Mouse (Mus musculus): Measurements from ENCODE around the gene Actn1. TPM values are rescaled to one million over a fixed set of nuclear protein-coding genes. Genes with fewer than 3 reads are reported as not detected.
"Not testable (repeated sequence)": the region's sequence is repeated elsewhere in the genome, so short reads cannot be mapped to it uniquely, and the experiment has no call there.

Gene Actn1
- polyA plus RNA-seq, 1 experiment from 2014 or later: 8.3 TPM

DNA sequence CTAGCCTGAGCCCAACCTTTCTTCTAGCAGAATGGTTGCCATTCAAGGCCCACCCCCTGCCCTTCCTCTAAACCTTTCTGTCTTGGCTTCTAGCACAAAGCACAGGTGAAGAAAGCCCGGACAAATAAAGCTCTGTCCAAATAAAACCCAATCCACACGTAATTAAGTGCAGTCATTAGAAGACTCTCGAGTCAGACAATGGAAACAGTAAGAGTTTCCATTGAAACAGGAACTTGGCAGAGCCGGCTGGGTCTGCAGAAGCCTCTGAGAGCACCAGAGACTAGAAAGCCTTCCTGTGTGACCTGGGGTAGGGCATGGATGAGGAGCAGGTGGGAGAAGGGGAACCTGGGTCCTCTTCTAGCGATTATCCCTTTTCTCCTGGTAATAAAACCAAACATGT is 25.7 kb upstream of the Actn1 start:
- H3K9me3 ChIP-seq (ENCODE audit: control insufficient read depth, low read length): no peaks in the 10 kb centered on the region
- H3K4me1 ChIP-seq (ENCODE audit: control insufficient read depth, insufficient read depth, low read depth, low read length): no peaks in the 10 kb centered on the region
- H3K4me2 ChIP-seq (ENCODE audit: low read length): no peak overlapping the region
- H3K27ac ChIP-seq (ENCODE audit: low read depth, low read length): no peak overlapping the region
- no peaks in the 10 kb centered on the region for H3K36me3 ChIP-seq (ENCODE audit: control insufficient read depth, insufficient read depth, low read length)
- no peak overlapping the region for H3K9ac ChIP-seq (ENCODE audit: low read depth, low read length)
- H3K27me3 ChIP-seq (replicated peaks; ENCODE audit: control insufficient read depth, insufficient read depth, low read length): no peaks in the 10 kb centered on the region; the same call in 1 of the 2 replicates
- 65% methylated on average over 5 of the region's 5 CpGs for WGBS
- no peak for ATAC-seq
- no peak overlapping the region for H3K4me3 ChIP-seq (ENCODE audit: low read length)

- not testable (repeated sequence) for H3K27me3 ChIP-seq (replicated peaks; ENCODE audit: control insufficient read depth, insufficient read depth, low read length); H3K36me3 ChIP-seq (ENCODE audit: control insufficient read depth, insufficient read depth, low read length); H3K9me3 ChIP-seq (ENCODE audit: control insufficient read depth, low read length); ATAC-seq; H3K4me1 ChIP-seq (ENCODE audit: control insufficient read depth, insufficient read depth, low read depth, low read length); H3K9ac ChIP-seq (ENCODE audit: low read depth, low read length); H3K4me2 ChIP-seq (ENCODE audit: low read length); H3K27ac ChIP-seq (ENCODE audit: low read depth, low read length); H3K4me3 ChIP-seq (ENCODE audit: low read length)
- 84% methylated on average over 2 of the region's 2 CpGs for WGBS
Measured at GRCm38 (mm10) chr12:80284251-80284650, 24.1 kb upstream of the Actn1 start.

- no peaks in the 10 kb centered on the region for H3K36me3 ChIP-seq (ENCODE audit: control insufficient read depth, insufficient read depth, low read length)
- 88% methylated on average over 10 of the region's 10 CpGs for WGBS
- no peak overlapping the region for H3K4me2 ChIP-seq (ENCODE audit: low read length)
- no peak overlapping the region for H3K27ac ChIP-seq (ENCODE audit: low read depth, low read length)
- no peak overlapping the region for H3K4me3 ChIP-seq (ENCODE audit: low read length)
- ATAC-seq: no peak
- H3K9ac ChIP-seq (ENCODE audit: low read depth, low read length): no peak overlapping the region
- H3K4me1 ChIP-seq (ENCODE audit: control insufficient read depth, insufficient read depth, low read depth, low read length): no peaks in the 10 kb centered on the region
- H3K9me3 ChIP-seq (ENCODE audit: control insufficient read depth, low read length): no peaks in the 10 kb centered on the region
- H3K27me3 ChIP-seq (replicated peaks; ENCODE audit: control insufficient read depth, insufficient read depth, low read length): no peaks in the 10 kb centered on the region; the same call in 1 of the 2 replicates
Measured at GRCm38 (mm10) chr12:80278866-80279265, 18.7 kb upstream of the Actn1 start.

- H3K4me3 ChIP-seq (ENCODE audit: low read length): no peak overlapping the region
- no peak overlapping the region for H3K4me2 ChIP-seq (ENCODE audit: low read length)
- no peak overlapping the region for H3K27ac ChIP-seq (ENCODE audit: low read depth, low read length)
- ATAC-seq: no peak
- H3K36me3 ChIP-seq (ENCODE audit: control insufficient read depth, insufficient read depth, low read length): no peaks in the 10 kb centered on the region
- no peaks in the 10 kb centered on the region for H3K4me1 ChIP-seq (ENCODE audit: control insufficient read depth, insufficient read depth, low read depth, low read length)
- H3K9me3 ChIP-seq (ENCODE audit: control insufficient read depth, low read length): no peaks in the 10 kb centered on the region
- no peaks in the 10 kb centered on the region for H3K27me3 ChIP-seq (replicated peaks; ENCODE audit: control insufficient read depth, insufficient read depth, low read length)
- WGBS: 100% methylated on average over 7 of the region's 8 CpGs
- H3K9ac ChIP-seq (ENCODE audit: low read depth, low read length): no peak overlapping the region
Measured at GRCm38 (mm10) chr12:80277428-80277827, 17.3 kb upstream of the Actn1 start.

DNA sequence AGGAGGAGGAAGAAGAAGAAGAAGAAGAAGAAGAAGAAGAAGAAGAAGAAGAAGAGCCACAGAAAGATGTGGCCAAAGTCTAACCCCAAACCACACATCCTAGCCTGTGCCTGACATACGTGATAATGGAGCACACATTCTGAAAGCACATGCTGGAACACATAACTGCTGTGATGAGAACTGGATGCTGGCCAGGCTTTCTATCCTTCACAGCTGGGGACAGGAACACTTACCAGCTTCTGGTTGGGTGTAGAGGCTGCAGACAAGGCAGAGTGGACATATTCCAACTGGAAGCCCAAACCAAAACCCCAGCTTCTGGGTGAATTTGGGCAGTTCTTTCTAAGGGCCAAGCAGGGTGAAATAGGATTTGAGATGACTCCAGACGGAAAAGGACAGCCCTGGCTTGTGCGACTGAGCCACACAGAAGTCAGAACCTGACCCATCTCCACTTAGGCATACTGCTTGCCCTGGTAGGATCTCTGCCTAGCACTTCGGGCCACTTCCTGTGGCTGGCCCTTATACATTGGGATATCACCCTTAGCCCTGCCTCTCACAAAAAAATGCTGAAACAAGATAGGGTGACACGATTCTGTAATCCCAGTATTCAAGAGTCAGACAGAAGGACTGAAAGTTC is 15.1 kb upstream of the Actn1 start:
- Histone ChIP-seq H3K27ac (ENCODE audit: low read depth, low read length) (no peak overlapping the region), H3K4me2 (ENCODE audit: low read length) (no peak overlapping the region), H3K4me3 (ENCODE audit: low read length) (no peak overlapping the region), H3K9ac (ENCODE audit: low read depth, low read length) (no peak overlapping the region), H3K9me3 (ENCODE audit: control insufficient read depth, low read length) (no peaks in the 10 kb centered on the region), H3K36me3 (ENCODE audit: control insufficient read depth, insufficient read depth, low read length) (no peaks in the 10 kb centered on the region), H3K27me3 (replicated peaks; ENCODE audit: control insufficient read depth, insufficient read depth, low read length) (no peaks in the 10 kb centered on the region), H3K4me1 (ENCODE audit: control insufficient read depth, insufficient read depth, low read depth, low read length) (no peaks in the 10 kb centered on the region)
- 83% methylated on average over 5 of the region's 5 CpGs for WGBS
- no peak for ATAC-seq

- H3K27me3 ChIP-seq (replicated peaks; ENCODE audit: control insufficient read depth, insufficient read depth, low read length): no peaks in the 10 kb centered on the region
- H3K4me3 ChIP-seq (ENCODE audit: low read length): peak overlapping the region; percentile 25
- H3K36me3 ChIP-seq (ENCODE audit: control insufficient read depth, insufficient read depth, low read length): no peaks in the 10 kb centered on the region
- no peak overlapping the region; the same call in 1 of the 2 replicates for H3K9ac ChIP-seq (ENCODE audit: low read depth, low read length)
- H3K27ac ChIP-seq (ENCODE audit: low read depth, low read length): peak overlapping the region; percentile 11; the same call in 1 of the 2 replicates
- no peaks in the 10 kb centered on the region for H3K9me3 ChIP-seq (ENCODE audit: control insufficient read depth, low read length)
- peak overlapping the region; percentile 50 for H3K4me2 ChIP-seq (ENCODE audit: low read length)
- H3K4me1 ChIP-seq (ENCODE audit: control insufficient read depth, insufficient read depth, low read depth, low read length): no peaks in the 10 kb centered on the region
- 19% methylated on average over 10 of the region's 10 CpGs for WGBS
- ATAC-seq: peak; percentile 90
Measured at GRCm38 (mm10) chr12:80273020-80273686, 13.0 kb upstream of the Actn1 start.

DNA sequence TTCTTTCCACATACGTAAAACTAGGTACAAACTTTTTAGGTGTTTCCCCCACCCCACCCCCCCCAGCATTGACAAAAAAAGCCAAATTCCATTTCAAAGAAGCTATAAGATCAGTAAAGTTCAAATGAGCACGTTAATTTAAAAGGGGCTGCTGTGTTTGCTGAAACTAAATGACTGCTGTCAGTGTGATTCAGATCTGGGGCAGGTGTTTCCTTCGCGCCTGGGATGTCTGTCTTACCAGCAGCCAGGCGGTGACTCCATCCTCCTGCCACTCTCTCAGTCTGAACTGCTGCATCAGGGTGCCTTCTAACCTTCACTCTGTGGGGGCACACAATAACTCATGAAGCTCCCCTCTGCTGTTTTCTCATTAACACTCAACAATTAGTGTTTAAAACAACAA is 11.6 kb upstream of the Actn1 start:
- no peak for ATAC-seq
- Histone ChIP-seq H3K36me3 (ENCODE audit: control insufficient read depth, insufficient read depth, low read length) (no peaks in the 10 kb centered on the region), H3K4me3 (ENCODE audit: low read length) (no peak overlapping the region), H3K27me3 (replicated peaks; ENCODE audit: control insufficient read depth, insufficient read depth, low read length) (no peaks in the 10 kb centered on the region), H3K4me1 (ENCODE audit: control insufficient read depth, insufficient read depth, low read depth, low read length) (no peaks in the 10 kb centered on the region), H3K9ac (ENCODE audit: low read depth, low read length) (no peak overlapping the region), H3K4me2 (ENCODE audit: low read length) (no peak overlapping the region), H3K27ac (ENCODE audit: low read depth, low read length) (no peak overlapping the region), H3K9me3 (ENCODE audit: control insufficient read depth, low read length) (no peaks in the 10 kb centered on the region)
- 33% methylated on average over 5 of the region's 5 CpGs for WGBS

- no peak overlapping the region for H3K4me2 ChIP-seq (ENCODE audit: low read length)
- no peak for ATAC-seq
- H3K4me3 ChIP-seq (ENCODE audit: low read length): no peak overlapping the region
- H3K9me3 ChIP-seq (ENCODE audit: control insufficient read depth, low read length): no peaks in the 10 kb centered on the region
- H3K36me3 ChIP-seq (ENCODE audit: control insufficient read depth, insufficient read depth, low read length): no peaks in the 10 kb centered on the region
- no peaks in the 10 kb centered on the region for H3K4me1 ChIP-seq (ENCODE audit: control insufficient read depth, insufficient read depth, low read depth, low read length)
- H3K9ac ChIP-seq (ENCODE audit: low read depth, low read length): no peak overlapping the region
- no peaks in the 10 kb centered on the region for H3K27me3 ChIP-seq (replicated peaks; ENCODE audit: control insufficient read depth, insufficient read depth, low read length)
- 20% methylated on average over 3 of the region's 3 CpGs for WGBS
- H3K27ac ChIP-seq (ENCODE audit: low read depth, low read length): no peak overlapping the region
Measured at GRCm38 (mm10) chr12:80270924-80271323, 10.8 kb upstream of the Actn1 start.

- H3K27me3 ChIP-seq (replicated peaks; ENCODE audit: control insufficient read depth, insufficient read depth, low read length): no peaks in the 10 kb centered on the region
- no peak overlapping the region for H3K9ac ChIP-seq (ENCODE audit: low read depth, low read length)
- WGBS: 98% methylated on average over 2 of the region's 2 CpGs
- no peak for ATAC-seq
- H3K36me3 ChIP-seq (ENCODE audit: control insufficient read depth, insufficient read depth, low read length): no peaks in the 10 kb centered on the region
- H3K4me1 ChIP-seq (ENCODE audit: control insufficient read depth, insufficient read depth, low read depth, low read length): no peaks in the 10 kb centered on the region
- no peak overlapping the region for H3K27ac ChIP-seq (ENCODE audit: low read depth, low read length)
- H3K9me3 ChIP-seq (ENCODE audit: control insufficient read depth, low read length): no peaks in the 10 kb centered on the region
- H3K4me3 ChIP-seq (ENCODE audit: low read length): no peak overlapping the region
- H3K4me2 ChIP-seq (ENCODE audit: low read length): no peak overlapping the region
Measured at GRCm38 (mm10) chr12:80269303-80269702, 9.1 kb upstream of the Actn1 start.
